Mouse (Mus musculus) right cerebral cortex, postnatal 10 days (tissue): ENCODE data around the gene Gm20503.

Source experiments
- DNase-seq, 2 experiments: peaks; one replicate each; pipeline ENCODE4 v3.0.0; 2021; ENCODE audit warnings: low spot score in 2 of 2

Gene Gm20503

GRCm38 (mm10) chr4:59007016-59007415, 4.0 kb downstream of the Gm20503 start:
- DNase-seq: no peak

- DNase-seq: no peak
Measured at GRCm38 (mm10) chr4:59007974-59008373, 5.0 kb downstream of the Gm20503 start.

GRCm38 (mm10) chr4:59009186-59009585, 6.2 kb downstream of the Gm20503 start:
- DNase-seq: no peak

GRCm38 (mm10) chr4:59009696-59010095, 6.7 kb downstream of the Gm20503 start:
- DNase-seq: no peak

GRCm38 (mm10) chr4:59011446-59011845, 8.4 kb downstream of the Gm20503 start:
- no peak for DNase-seq

GRCm38 (mm10) chr4:59015181-59015580, 12.2 kb downstream of the Gm20503 start:
- no peak for DNase-seq

GRCm38 (mm10) chr4:59016922-59017321, 13.9 kb downstream of the Gm20503 start:
- DNase-seq: no peak

GRCm38 (mm10) chr4:59034325-59034917, 31.4 kb downstream of the Gm20503 start:
- DNase-seq: peak; percentile 57 to 58

- peak; percentile 80 to 82 for DNase-seq
Measured at GRCm38 (mm10) chr4:59034918-59035785, 32.1 kb downstream of the Gm20503 start, which contains the start of gene Gng10. Gng10 (plus strand) TSS chr4:59035088.

GRCm38 (mm10) chr4:59035786-59036350, 32.9 kb downstream of the Gm20503 start:
- DNase-seq: peak in 1 of 2 experiments; percentile 35

GRCm38 (mm10) chr4:59036490-59037127, 33.6 kb downstream of the Gm20503 start:
- DNase-seq: peak; percentile 80 to 83

GRCm38 (mm10) chr4:59037525-59037924, 34.5 kb downstream of the Gm20503 start:
- DNase-seq: no peak

- no peak for DNase-seq
Measured at GRCm38 (mm10) chr4:59040397-59041287, 37.6 kb downstream of the Gm20503 start.

GRCm38 (mm10) chr4:59043074-59043473, 40.1 kb downstream of the Gm20503 start:
- peak in 1 of 2 experiments; percentile 28 for DNase-seq

- no peak for DNase-seq
Measured at GRCm38 (mm10) chr4:59043891-59044290, 40.9 kb downstream of the Gm20503 start.

- DNase-seq: no peak
Measured at GRCm38 (mm10) chr4:59047222-59047621, 44.2 kb downstream of the Gm20503 start.

GRCm38 (mm10) chr4:59051081-59051480, 48.1 kb downstream of the Gm20503 start:
- DNase-seq: no peak

- DNase-seq: no peak
Measured at GRCm38 (mm10) chr4:59057929-59058328, 54.9 kb downstream of the Gm20503 start.

- no peak for DNase-seq
Measured at GRCm38 (mm10) chr4:59062526-59062925, 59.5 kb downstream of the Gm20503 start.

GRCm38 (mm10) chr4:59069276-59069675, 66.3 kb downstream of the Gm20503 start:
- no peak for DNase-seq

- DNase-seq: no peak
Measured at GRCm38 (mm10) chr4:59083430-59083829, 80.4 kb downstream of the Gm20503 start.
